Mouse (Mus musculus): ENCODE measurements around the gene Tex12.

Tex12 gene

GRCm38 (mm10) chr9:50561145-50561917 lies at the start of gene Tex12:
TSS of gene Tex12 (minus strand) at chr9:50561325.
- no peak for DNase-seq

- DNase-seq, result no peak
These were observed 43.2 kb upstream of the Tex12 start for GRCm38 (mm10) chr9:50604338-50604737.

GRCm38 (mm10) chr9:50603998-50604324 lies 42.8 kb upstream of the Tex12 start:
- DNase-seq, result no peak

GRCm38 (mm10) chr9:50603189-50603997 lies 42.3 kb upstream of the Tex12 start, which contains the start of the genes Sdhd and Timm8b:
TSS of gene Sdhd (minus strand) at chr9:50603812.
TSS of gene Timm8b (plus strand) at chr9:50603910.
- peak; percentile 98 for DNase-seq

GRCm38 (mm10) chr9:50602055-50602845 lies 41.1 kb upstream of the Tex12 start:
- no peak for DNase-seq

DNA sequence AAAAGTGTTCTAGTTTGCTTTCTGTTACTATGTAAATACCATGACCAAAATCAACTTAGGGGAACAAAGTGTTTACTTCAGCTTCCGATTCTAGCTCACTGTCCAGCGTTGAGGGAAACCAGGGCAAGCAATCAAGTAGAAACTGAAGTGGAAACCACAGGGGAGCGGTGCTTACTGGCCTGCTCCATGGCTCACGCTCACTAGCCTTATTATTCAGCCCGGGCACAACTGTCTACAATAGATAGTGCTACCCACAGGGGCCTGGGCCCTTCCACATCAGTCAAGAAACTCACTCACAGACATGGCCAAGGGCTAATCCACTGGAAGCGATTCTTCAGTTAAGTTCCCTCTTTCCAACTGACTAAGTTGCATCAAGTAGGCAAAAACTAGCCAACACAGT lies 40.4 kb upstream of the Tex12 start:
- DNase-seq, result no peak

DNA sequence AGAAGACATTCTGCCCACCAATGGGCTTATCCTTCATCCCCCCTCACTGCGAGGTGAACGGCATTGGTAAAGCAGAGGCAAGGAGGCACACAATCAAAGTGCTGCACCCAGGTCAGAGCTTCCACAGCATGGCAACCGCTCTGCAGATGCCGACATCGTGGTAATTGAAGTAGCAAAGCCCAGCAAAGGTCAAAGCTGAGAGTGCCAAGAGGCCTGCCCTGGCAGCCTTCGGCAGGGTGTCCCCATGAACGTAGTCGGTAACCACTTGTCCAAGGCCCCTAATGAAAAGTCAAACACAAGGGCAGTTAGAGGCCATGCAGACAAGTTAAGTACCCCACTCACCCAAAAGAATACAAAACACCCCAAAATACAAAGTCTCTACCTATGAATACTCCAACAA lies 35.8 kb upstream of the Tex12 start:
- DNase-seq, result no peak

DNA sequence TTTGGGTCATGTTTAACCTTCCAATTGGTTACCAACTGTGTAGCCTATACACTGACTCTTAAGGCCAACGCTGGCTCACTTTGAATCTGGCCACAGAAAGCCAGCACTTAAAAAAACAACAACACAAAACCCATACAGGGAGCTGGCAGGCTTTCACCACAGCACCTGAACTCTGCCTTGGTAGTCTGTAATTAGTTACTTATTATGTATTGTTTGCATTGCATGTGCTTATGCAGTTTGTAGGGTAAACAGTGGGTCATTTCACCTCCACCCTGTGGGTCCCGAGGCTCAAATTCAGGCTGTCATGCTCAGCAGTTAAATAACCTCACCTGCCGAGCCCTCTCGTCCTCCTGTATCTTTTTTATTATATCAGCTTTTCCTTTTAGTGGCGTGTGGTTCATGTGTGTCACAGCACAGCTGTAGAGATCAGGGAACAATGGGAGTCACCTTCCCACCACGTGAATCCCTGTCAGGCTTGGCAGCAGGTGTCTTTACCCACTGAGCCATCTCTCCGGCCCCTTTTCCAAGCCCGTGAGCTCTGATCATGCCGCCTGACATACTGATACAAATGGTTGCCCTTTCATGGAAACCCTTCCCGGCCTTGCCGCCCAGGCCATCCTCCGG lies 33.8 kb upstream of the Tex12 start:
- no peak for DNase-seq

DNA sequence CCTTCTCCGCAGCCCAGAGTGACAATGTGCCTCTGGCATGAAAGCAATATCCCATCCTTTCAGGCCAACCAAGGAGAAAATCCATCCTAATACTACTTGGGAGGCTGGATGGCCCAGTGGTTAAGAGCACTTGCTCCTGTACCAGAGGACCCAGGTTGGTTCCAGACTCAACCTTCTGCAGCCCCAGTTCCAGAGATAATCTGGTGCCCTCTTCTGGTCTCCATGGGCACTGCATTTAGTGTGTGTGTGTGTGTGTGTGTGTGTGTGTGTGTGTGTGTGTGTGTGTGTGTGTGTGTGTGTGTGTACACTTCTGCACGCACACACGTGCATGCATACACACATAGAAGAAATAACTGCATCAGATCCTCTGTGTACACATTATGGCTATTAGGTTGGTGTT lies 32.4 kb upstream of the Tex12 start:
- DNase-seq, result peak; percentile 63

DNA sequence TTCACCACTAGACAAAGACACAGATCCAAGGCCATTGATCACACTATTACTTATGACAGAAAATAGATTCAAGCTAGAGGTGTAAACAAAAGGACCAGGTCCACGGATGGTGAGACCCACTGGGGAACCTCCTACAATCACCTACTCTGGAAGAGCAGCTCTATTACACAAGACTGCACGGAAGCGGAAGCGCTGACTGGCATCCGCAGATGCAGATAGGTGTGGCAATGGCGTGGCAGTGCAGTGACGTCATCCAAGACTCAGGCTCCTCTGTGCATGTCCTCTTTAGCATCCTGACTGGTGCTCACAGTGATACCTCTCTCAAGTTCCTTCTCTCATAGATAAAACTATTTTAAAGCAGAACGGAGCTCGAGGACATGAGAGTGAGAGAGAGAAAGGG lies 31.8 kb upstream of the Tex12 start:
- DNase-seq, result no peak

- no peak for DNase-seq
These were observed 29.9 kb upstream of the Tex12 start for GRCm38 (mm10) chr9:50590856-50591518.

DNA sequence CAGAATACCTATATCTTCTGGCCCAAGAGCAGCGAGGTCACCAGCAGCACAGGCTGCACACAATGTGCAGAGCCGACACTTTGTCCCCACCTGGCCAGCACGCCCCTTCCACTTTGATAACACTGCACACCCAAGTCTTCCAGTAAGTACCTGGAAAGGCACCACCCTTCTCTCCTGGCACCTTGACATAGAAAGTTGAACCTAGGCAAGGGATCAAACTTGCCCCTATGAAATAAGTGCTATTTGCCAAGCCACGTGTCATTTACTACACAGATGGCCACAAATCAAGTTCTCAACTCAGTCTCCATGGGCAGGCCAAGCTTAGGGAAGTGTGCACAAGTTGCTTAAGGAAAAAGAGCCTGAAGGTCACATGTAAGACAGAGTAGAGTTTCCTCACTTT lies 25.8 kb upstream of the Tex12 start:
- DNase-seq, result no peak

GRCm38 (mm10) chr9:50585145-50585818 lies 24.2 kb upstream of the Tex12 start:
- no peak for DNase-seq

- DNase-seq, result no peak
These were observed 19.2 kb upstream of the Tex12 start for GRCm38 (mm10) chr9:50580370-50580769.

DNA sequence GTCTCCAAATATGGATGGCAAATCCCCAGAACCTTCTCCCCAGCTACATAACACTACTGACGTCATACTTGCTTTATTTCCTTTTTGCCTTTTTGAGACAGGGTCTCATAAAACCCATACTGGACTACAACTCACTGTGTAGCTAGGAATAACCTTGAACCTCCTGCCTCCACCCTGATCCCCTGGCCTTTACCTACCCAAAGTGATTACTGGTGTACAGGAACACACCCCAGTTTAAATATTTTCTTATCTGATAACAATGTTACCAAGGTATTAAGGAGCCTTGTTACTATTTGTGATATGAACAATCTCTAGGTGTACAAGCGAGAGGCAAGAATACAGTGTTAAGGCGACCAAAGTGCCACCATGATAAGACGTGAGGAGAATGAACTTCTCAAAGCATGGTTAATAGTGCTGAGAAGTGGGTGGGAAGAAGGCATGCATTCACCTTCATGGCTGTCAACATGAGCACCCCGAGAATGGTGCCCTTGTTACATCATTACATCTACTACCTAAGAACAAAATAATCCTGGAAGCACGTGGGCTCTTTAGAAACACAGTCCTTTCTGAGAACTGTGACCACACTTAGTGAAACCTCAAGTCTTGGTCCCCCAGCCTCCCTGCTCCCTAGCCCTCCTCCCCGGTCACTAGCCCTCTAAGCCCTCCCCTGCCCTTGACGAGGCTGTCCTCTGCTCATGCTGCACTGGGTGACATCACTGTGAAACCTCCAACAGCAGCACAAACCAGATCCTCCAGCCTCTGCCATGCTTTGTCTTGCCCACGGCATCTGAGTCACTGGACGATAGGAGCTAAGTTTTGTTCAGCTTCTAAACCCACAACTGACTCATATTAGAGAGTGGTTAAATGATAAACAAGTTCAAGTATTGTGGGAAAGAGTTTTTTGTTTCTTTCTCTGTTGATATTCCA lies 8.7 kb upstream of the Tex12 start:
- DNase-seq, result no peak

DNA sequence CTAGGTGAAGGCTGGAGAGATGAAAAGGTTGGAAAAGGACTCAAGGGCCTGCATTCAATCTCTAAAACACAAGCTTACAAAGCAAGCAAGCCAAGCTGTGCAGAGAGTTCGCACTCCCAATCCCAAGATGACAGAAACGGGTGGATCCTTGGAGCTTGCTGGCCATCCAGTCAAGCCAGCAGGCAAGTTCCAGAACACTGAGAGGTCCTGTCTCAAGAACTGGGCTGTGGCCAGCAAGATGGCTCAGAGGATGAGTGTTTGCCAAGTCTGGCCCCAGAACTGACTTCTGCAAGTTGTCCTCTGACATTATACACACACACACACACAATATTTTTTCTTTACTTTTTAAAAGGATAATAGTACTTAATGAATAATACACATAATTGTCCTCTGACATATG lies 6.8 kb upstream of the Tex12 start:
- no peak for DNase-seq

DNA sequence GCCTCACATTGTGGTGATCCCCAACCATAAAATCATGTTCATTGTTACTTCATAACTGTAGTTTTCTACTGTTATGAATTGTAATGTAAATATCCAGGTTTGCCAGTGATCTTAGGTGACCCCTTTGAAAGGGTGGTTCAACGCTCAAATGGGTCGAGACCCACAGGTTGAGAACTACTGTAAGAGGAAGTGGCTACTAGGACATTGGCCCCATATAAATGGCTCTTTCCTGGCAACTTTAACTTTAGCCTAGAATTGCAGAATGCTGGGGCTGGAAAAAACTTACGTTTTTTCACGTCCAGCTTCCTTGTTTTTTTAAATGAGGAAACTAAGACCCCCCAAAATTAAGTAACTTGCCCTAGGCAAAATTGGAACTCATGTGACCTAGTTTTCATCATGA lies 6.2 kb upstream of the Tex12 start:
- no peak for DNase-seq

DNA sequence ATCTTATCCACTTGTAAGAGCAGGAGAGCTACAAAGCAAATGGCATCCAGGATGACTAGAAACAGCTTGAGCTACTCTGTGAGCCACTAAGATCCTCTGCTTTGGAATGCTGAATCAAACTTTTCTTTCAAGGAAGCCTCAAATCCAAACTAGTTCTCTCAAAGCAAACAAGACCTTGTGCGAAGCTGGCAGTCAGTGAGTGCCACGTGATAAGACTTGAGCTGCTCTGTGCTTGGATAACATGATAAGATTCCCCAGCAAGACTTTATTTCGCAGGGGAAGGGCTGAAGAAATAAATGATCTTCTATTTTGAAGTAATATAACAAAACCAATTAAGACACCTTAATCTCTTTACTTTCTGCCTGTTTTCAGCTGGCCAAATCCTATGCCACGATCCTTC lies 4.8 kb upstream of the Tex12 start:
- DNase-seq, result no peak

- no peak for DNase-seq
These were observed 4.0 kb upstream of the Tex12 start for GRCm38 (mm10) chr9:50565173-50565572.

GRCm38 (mm10) chr9:50561918-50562360 lies 814 bp upstream of the Tex12 start:
- DNase-seq, result no peak

- no peak for DNase-seq
These were observed 6.1 kb downstream of the Tex12 start, which contains the start of gene Bco2 for GRCm38 (mm10) chr9:50555094-50555446. TSS of gene Bco2 (minus strand) at chr9:50555181.
